Mouse (Mus musculus): ENCODE measurements around the gene Trim12a. TPM values are rescaled to one million over a fixed set of nuclear protein-coding genes. Genes with fewer than 3 reads are reported as not detected.

The Trim12a gene
- polyA plus RNA-seq (2012) = 2.4 and 3.0 TPM in 2 replicates

GRCm38 (mm10) chr7:104315369-104316080, at the start of gene Trim12a:
TSS of gene Trim12a (minus strand) at chr7:104315466.

DNA sequence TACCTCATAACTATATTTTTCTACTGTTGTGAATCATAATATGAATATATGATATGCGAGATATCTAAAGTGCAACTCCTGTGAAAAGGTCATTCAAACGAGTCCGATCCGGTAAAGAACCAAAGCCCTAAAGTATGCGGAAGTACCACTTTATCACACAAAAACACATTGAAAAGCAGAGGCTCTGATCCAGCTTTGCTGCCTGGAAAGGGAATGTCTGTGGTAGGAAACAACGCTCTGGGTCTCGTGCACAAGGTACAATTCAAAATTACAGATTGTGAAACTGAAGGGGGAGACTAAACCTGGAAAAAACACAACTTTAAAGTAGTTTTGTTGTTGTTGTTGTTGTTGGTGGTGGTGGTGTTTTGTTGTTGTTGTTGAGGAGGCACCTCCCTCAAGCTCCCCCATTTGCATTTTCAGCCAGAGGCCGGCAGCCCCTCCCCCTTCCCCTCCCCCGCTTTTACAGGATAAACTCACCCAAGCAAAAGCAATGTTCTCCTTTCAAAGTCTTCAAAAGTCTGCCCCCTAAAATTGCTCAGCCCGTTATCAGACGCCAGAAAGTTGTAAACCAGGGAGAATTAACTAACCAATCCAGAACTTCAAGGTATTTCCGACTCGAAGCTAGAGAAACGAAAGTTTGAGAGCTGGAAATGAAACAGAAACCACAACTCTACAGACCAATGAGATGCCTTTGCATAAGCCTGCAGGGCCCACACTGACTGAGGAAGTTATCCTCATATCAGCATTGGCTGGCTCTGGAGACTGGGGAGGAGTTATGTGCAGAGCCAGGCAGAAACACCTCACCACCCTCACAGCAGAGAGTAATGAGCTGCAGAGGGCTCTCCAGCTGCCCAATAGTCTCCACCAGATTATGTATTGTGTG, 37.7 kb upstream of the Trim12a start, which contains the start of gene Trim12c:
TSS of gene Trim12c (minus strand) at position 646 of the 883 bp plus-strand sequence.

GRCm38 (mm10) chr7:104329171-104329570, 13.9 kb upstream of the Trim12a start, which contains the start of gene Trim34b:
TSS of gene Trim34b (plus strand) at chr7:104329471.

GRCm38 (mm10) chr7:104287576-104288443, 27.5 kb downstream of the Trim12a start, which contains the start of gene Trim5:
TSS of gene Trim5 (minus strand) at chr7:104288094.

Other genes with a start within 250 kb of the Trim12a start
- not detected in 2 replicates for gene Olfr644, start 243.6 kb downstream of the Trim12a start, polyA plus RNA-seq (2012)
- not detected in 2 replicates for gene Olfr645, start 230.0 kb downstream of the Trim12a start, polyA plus RNA-seq (2012)
- gene Olfr646, start 210.6 kb downstream of the Trim12a start, polyA plus RNA-seq (2012) = 0.02 TPM in 1 of 2 replicates, not detected in the other
- gene Ubqln5, start 185.6 kb downstream of the Trim12a start, polyA plus RNA-seq (2012) = 0.03 TPM in 1 of 2 replicates, not detected in the other
- gene Olfr643, start 178.1 kb downstream of the Trim12a start, polyA plus RNA-seq (2012) = not detected in 2 replicates
- not detected in 2 replicates for gene Ubqln3, start 172.2 kb downstream of the Trim12a start, polyA plus RNA-seq (2012)
- gene Ubqlnl, start 164.9 kb downstream of the Trim12a start, polyA plus RNA-seq (2012) = not detected in 2 replicates
- not detected in 2 replicates for gene Olfm5, start 150.6 kb downstream of the Trim12a start, polyA plus RNA-seq (2012)
- gene Olfr648, start 132.1 kb downstream of the Trim12a start, polyA plus RNA-seq (2012) = not detected in 2 replicates
- not detected in 2 replicates for gene Olfr649, start 119.5 kb downstream of the Trim12a start, polyA plus RNA-seq (2012)
- 0.40 and 1.2 TPM in 2 replicates for gene Trim6, start 96.7 kb downstream of the Trim12a start, polyA plus RNA-seq (2012)
- gene Trim34a, start 71.0 kb downstream of the Trim12a start, polyA plus RNA-seq (2012) = 0.38 and 0.74 TPM in 2 replicates
- gene Trim5, start 27.4 kb downstream of the Trim12a start, polyA plus RNA-seq (2012) = 0.14 and 0.16 TPM in 2 replicates
- not detected in 2 replicates for gene Trim34b, start 14.0 kb upstream of the Trim12a start, polyA plus RNA-seq (2012)
- 0.45 and 0.74 TPM in 2 replicates for gene Trim12c, start 37.9 kb upstream of the Trim12a start, polyA plus RNA-seq (2012)
- 0.12 TPM in 1 of 2 replicates, not detected in the other for gene Trim30b, start 54.4 kb upstream of the Trim12a start, polyA plus RNA-seq (2012)
- gene Trim30c, start 85.4 kb upstream of the Trim12a start, polyA plus RNA-seq (2012) = not detected in 2 replicates
- 1.5 and 5.2 TPM in 2 replicates for gene Trim30a, start 149.7 kb upstream of the Trim12a start, polyA plus RNA-seq (2012)
- gene Trim30d, start 192.4 kb upstream of the Trim12a start, polyA plus RNA-seq (2012) = 0.48 and 0.60 TPM in 2 replicates
- gene Olfr651, start 234.7 kb upstream of the Trim12a start, polyA plus RNA-seq (2012) = not detected in 2 replicates
- not detected in 2 replicates for gene Olfr652, start 245.4 kb upstream of the Trim12a start, polyA plus RNA-seq (2012)

All from megakaryocyte-erythroid progenitor cell, adult 5 weeks (primary cell).